ENCODE assay signal across 7 mouse cellular contexts in the genomic region with DNA sequence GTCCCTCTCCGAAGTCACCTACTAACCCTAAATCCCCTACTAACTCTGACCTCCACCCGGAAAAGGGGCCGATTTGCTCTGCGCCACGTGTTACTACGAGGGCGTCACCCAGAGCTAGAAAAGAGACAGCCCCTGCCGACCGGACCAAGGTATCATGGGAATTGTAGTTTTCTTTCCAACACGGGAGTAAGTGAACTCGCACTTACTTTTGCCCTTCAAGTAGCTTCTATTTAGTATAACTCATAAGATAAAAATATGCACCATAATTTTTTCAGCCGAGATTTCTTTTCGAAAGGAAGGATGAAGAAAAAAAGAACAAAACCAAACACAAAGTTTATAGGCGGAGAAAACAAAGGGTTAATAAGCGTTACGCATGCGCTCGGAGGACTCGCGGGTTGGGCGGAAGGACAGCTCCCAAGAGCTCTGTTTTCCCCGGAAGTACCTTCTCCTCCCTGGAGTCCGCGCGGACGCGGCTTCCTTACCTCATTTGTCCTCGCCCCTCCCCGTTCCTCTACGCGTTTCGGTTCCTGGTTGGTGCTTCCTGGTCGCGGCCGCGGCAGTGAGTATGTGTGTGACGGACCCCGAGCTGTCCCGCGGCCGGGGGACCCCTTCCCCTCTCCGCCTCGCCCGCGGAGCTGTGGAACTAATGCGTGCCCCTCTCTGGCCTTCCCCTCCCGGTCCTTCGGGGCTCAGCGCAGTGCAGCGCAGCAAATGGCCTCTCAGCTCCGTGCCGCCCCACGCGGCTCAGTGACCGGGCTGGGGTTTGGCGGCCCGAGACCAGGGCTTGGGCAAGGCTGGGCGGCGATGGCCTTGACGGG. TPM values are rescaled to one million over a fixed set of nuclear protein-coding genes. Genes with fewer than 3 reads are reported as not detected.
DNase-seq lines count a peak whose midpoint lies in the region; ATAC-seq and TF ChIP-seq lines count a peak whose summit lies in the region.

No protein-coding gene starts in this region.

- WGBS in embryonic facial prominence, embryonic 10.5 days, result under 1% methylated on average over 60 of the region's 60 CpGs
- under 1% methylated on average over 60 of the region's 60 CpGs for WGBS in intestine, postnatal 0 days
- WGBS in midbrain, embryonic 12.5 days, result under 1% methylated on average over 60 of the region's 60 CpGs
- WGBS in small intestine, adult 2 months, result under 1% methylated on average over 60 of the region's 60 CpGs

- H3K36me3 ChIP-seq in embryonic facial prominence, embryonic 10.5 days (replicated peaks), result no peaks in the 10 kb centered on the region
- no peaks in the 10 kb centered on the region for H3K36me3 ChIP-seq in intestine, postnatal 0 days (ENCODE audit: control insufficient read depth, insufficient read depth)
- H3K36me3 ChIP-seq in midbrain, embryonic 12.5 days, result no peaks in the 10 kb centered on the region
- no peaks in the 10 kb centered on the region for H3K36me3 ChIP-seq in small intestine, adult 2 months (ENCODE audit: control insufficient read depth, insufficient read depth, low read length)

- peak overlapping the region; percentile 73 for H3K4me3 ChIP-seq in embryonic facial prominence, embryonic 10.5 days
- peak overlapping the region; percentile 76 for H3K4me3 ChIP-seq in intestine, postnatal 0 days (ENCODE audit: low read depth, low read length)
- H3K4me3 ChIP-seq in midbrain, embryonic 12.5 days, result peak overlapping the region; percentile 95
- peak overlapping the region; percentile 95 for H3K4me3 ChIP-seq in small intestine, adult 2 months (ENCODE audit: low read depth, low read length)

- no peaks in the 10 kb centered on the region for H3K9me3 ChIP-seq in embryonic facial prominence, embryonic 10.5 days
- no peaks in the 10 kb centered on the region for H3K9me3 ChIP-seq in intestine, postnatal 0 days (ENCODE audit: control insufficient read depth)
- no peaks in the 10 kb centered on the region for H3K9me3 ChIP-seq in midbrain, embryonic 12.5 days

- no peaks in the 10 kb centered on the region for H3K27me3 ChIP-seq in embryonic facial prominence, embryonic 10.5 days (replicated peaks; ENCODE audit: low read depth, poor library complexity, severe bottlenecking)
- no peaks in the 10 kb centered on the region for H3K27me3 ChIP-seq in intestine, postnatal 0 days (replicated peaks; ENCODE audit: control insufficient read depth, insufficient read depth, low read length)
- peaks cover 21% of the 10 kb centered on the region for H3K27me3 ChIP-seq in midbrain, embryonic 12.5 days
- no peaks in the 10 kb centered on the region for H3K27me3 ChIP-seq in small intestine, adult 2 months (ENCODE audit: control insufficient read depth, insufficient read depth, low read length)

- H3K4me1 ChIP-seq in embryonic facial prominence, embryonic 10.5 days, result peaks cover 12% of the 10 kb centered on the region
- no peaks in the 10 kb centered on the region for H3K4me1 ChIP-seq in intestine, postnatal 0 days (replicated peaks; ENCODE audit: control insufficient read depth, insufficient read depth, low read length)
- peaks cover 10% of the 10 kb centered on the region; the same call in 1 of the 2 replicates for H3K4me1 ChIP-seq in midbrain, embryonic 12.5 days
- no peaks in the 10 kb centered on the region for H3K4me1 ChIP-seq in small intestine, adult 2 months (ENCODE audit: control insufficient read depth, insufficient read depth, insufficient read length, low read length)

- TF ChIP-seq CTCF in intestine, postnatal 0 days (IDR thresholded peaks at IDR 0.05; ENCODE audit: low read depth), result peak; percentile 39
- TF ChIP-seq CTCF in small intestine, adult 2 months (IDR thresholded peaks at IDR 0.05; ENCODE audit: extremely low read depth, insufficient read length, insufficient replicate concordance, low read depth, low read length), result no peak

- DNase-seq in adrenal gland, postnatal 10 days, result peak; percentile 93
- peak; percentile 94 for DNase-seq in embryonic facial prominence, embryonic 10.5 days (ENCODE audit: low spot score)
- peak; percentile 75 for DNase-seq in gonadal fat pad, adult 2 months (ENCODE audit: low read depth)
- peak; percentile 94 for DNase-seq in left cerebral cortex, postnatal 4 days

- peak; percentile 76; the same call in 1 of the 2 replicates for TF ChIP-seq POLR2A in small intestine, adult 2 months (IDR thresholded peaks at IDR 0.05; ENCODE audit: low read depth, low read length)

- ATAC-seq in intestine, postnatal 0 days, result peak; percentile 99
- ATAC-seq in midbrain, embryonic 12.5 days (ENCODE audit: low FRiP score, low read depth), result peak; percentile 96

- peak overlapping the region; percentile 85 for H3K9ac ChIP-seq in intestine, postnatal 0 days (ENCODE audit: low read depth, low read length)
- H3K9ac ChIP-seq in midbrain, embryonic 12.5 days (replicated peaks), result peak overlapping the region; percentile 92

- H3K4me2 ChIP-seq in intestine, postnatal 0 days (replicated peaks; ENCODE audit: low read depth), result peak overlapping the region; percentile 82
- H3K4me2 ChIP-seq in midbrain, embryonic 12.5 days (replicated peaks), result peak overlapping the region; percentile 76

- intact Hi-C loops in left cerebral cortex, postnatal 4 days (cut with DNase I), result loop anchor here (10.0 kb wide), 1 partner anchor 148 kb away; no protein-coding TSS in a partner anchor

- peak overlapping the region; percentile 85 for H3K27ac ChIP-seq in embryonic facial prominence, embryonic 10.5 days (replicated peaks)
- peak overlapping the region; percentile 90 for H3K27ac ChIP-seq in intestine, postnatal 0 days (ENCODE audit: low read depth, low read length)
- H3K27ac ChIP-seq in midbrain, embryonic 12.5 days (replicated peaks), result peak overlapping the region; percentile 93
- peak overlapping the region; percentile 94 for H3K27ac ChIP-seq in small intestine, adult 2 months (ENCODE audit: insufficient read depth, low read depth, low read length)

RNA-seq across cellular contexts. Expression of a gene that starts 0.7 kb away (rescaled TPM):
- 10 to 100 TPM; 28.7 to 51.6 TPM for total RNA-seq in adrenal gland, postnatal 10 days (2021)
- 20.0 and 22.2 TPM in 2 replicates for polyA plus RNA-seq in embryonic facial prominence, embryonic 10.5 days (2016; fragmentation: Nextera tagmentation; extraction: Ambion mirVana)
- 16.8 and 18.4 TPM in 2 replicates for polyA plus RNA-seq in gonadal fat pad, adult 2 months (2012; rRNA removed)
- polyA plus RNA-seq in intestine, postnatal 0 days (2015; fragmentation: Nextera tagmentation; extraction: Ambion mirVana), result 39.5 and 52.7 TPM in 2 replicates
- 10 to 100 TPM; 68.9 to 70.7 TPM for total RNA-seq in left cerebral cortex, postnatal 4 days (2021)
- 28.3 and 30.7 TPM in 2 replicates for polyA plus RNA-seq in midbrain, embryonic 12.5 days (2016; fragmentation: Nextera tagmentation; extraction: Ambion mirVana)
- 2.2 and 3.5 TPM in 2 replicates for polyA plus RNA-seq in small intestine, adult 2 months (2012; rRNA removed)

RNA-seq across cellular contexts. Expression of a gene that starts 46.1 kb away (rescaled TPM):
- 1 to 10 TPM; 2.9 to 5.5 TPM for total RNA-seq in adrenal gland, postnatal 10 days (2021)
- 0.56 and 0.57 TPM in 2 replicates for polyA plus RNA-seq in embryonic facial prominence, embryonic 10.5 days (2016; fragmentation: Nextera tagmentation; extraction: Ambion mirVana)
- polyA plus RNA-seq in gonadal fat pad, adult 2 months (2012; rRNA removed), result 0.19 and 0.58 TPM in 2 replicates
- 0.01 TPM in 1 of 2 replicates, not detected in the other for polyA plus RNA-seq in intestine, postnatal 0 days (2015; fragmentation: Nextera tagmentation; extraction: Ambion mirVana)
- total RNA-seq in left cerebral cortex, postnatal 4 days (2021), result 1 to 10 TPM; 1.0 to 1.8 TPM
- 6.2 and 9.0 TPM in 2 replicates for polyA plus RNA-seq in midbrain, embryonic 12.5 days (2016; fragmentation: Nextera tagmentation; extraction: Ambion mirVana)
- polyA plus RNA-seq in small intestine, adult 2 months (2012; rRNA removed), result 1.2 and 6.3 TPM in 2 replicates

Comparison
In these comparisons a context has a peak if more than half of its experiments do, and no peak if none do; other contexts are left out.
1. Peak in every context shown above with its lines: DNase-seq, ATAC-seq, H3K4me3 ChIP-seq and H3K27ac ChIP-seq.